Mouse (Mus musculus) stomach, embryonic 15.5 days (tissue): ENCODE results near the gene Gm26938. TPM values are rescaled to one million over a fixed set of nuclear protein-coding genes. Genes with fewer than 3 reads are reported as not detected.

Experiments used
- ATAC-seq: fragments of 200-750 bp; cut with Nextera tagmentation; 2 replicates; pipeline ENCODE4 v1.8.0; 2017; ENCODE audit warnings: low read depth, moderate number of reproducible peaks, moderate TSS enrichment; ENCODE audit not compliant: insufficient read depth, low FRiP score
- H3K27ac ChIP-seq: fragments of 300-500 bp; sonication (generic); 2 replicates; pipeline ENCODE4 v1.5.1; 2015; ENCODE audit warnings: mild to moderate bottlenecking, inconsistent platforms
- H3K27me3 ChIP-seq: fragments of 300-500 bp; sonication (generic); replicated peaks from 2 replicates; pipeline ENCODE4 v1.6.1; 2015; ENCODE audit warnings: inconsistent platforms
- H3K36me3 ChIP-seq: fragments of 300-500 bp; sonication (generic); 2 replicates; pipeline ENCODE4 v1.6.1; 2015; ENCODE audit warnings: inconsistent platforms
- H3K4me1 ChIP-seq: fragments of 300-500 bp; sonication (generic); 2 replicates; pipeline ENCODE4 v1.6.1; 2015; ENCODE audit warnings: inconsistent platforms
- H3K4me2 ChIP-seq: fragments of 300-500 bp; sonication (generic); 2 replicates; pipeline ENCODE4 v1.6.1; 2015; ENCODE audit warnings: mild to moderate bottlenecking, inconsistent platforms
- H3K4me3 ChIP-seq: fragments of 300-500 bp; sonication (generic); replicated peaks from 2 replicates; pipeline ENCODE4 v1.5.1; 2015; ENCODE audit warnings: inconsistent platforms
- H3K9ac ChIP-seq: fragments of 300-500 bp; sonication (generic); 2 replicates; pipeline ENCODE4 v1.6.1; 2015; ENCODE audit warnings: inconsistent platforms
- H3K9me3 ChIP-seq: fragments of 300-500 bp; sonication (generic); 2 replicates; pipeline ENCODE4 v1.6.1; 2016; ENCODE audit warnings: inconsistent platforms
- WGBS: fragments of 180-500 bp; shearing (Covaris S2); methylation state at CpG from one replicate; pipeline ENCODE4 v1.1.7; 2015; 5-methylcytosine and 5-hydroxymethylcytosine counted together
- polyA plus RNA-seq: library from polyadenylated mRNA; unstranded; fragments of >200 nt; fragmentation: Nextera tagmentation; extraction: Ambion mirVana; gene quantifications from 2 replicates; pipeline ENCODE4 v1.2.1, GENCODE M21; 2015

Gm26938 gene
- polyA plus RNA-seq, 1 experiment from 2014 or later, result not detected

DNA sequence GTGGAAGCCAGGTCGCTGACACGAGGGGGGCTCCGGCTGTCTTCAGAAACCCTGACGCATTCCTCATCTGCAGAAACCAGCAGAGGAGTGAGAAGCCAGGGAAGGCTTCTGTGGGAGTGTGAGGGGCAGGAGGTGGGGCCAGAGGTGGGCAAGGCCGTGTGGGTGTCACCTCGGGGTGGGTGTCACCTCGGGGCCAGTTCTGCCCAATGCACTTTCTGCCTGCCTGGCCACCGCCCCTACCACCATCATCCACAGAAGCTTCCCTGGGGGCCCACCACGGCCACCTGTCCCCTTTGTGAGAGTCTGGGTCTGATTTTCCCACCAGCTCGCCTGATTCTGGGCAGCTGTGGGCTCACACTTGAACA, 13.1 kb downstream of the Gm26938 start:
- Histone ChIP-seq H3K9me3 (no peaks in the 10 kb centered on the region), H3K9ac (no peak overlapping the region), H3K27me3 (0 out of 2 replicates have a peak, but pooled peaks cover 5% of the 10 kb centered on the region), H3K36me3 (no peaks in the 10 kb centered on the region), H3K4me3 (peak overlapping the region; percentile 40), H3K4me2 (peak overlapping the region; percentile 43), H3K4me1 (peaks cover 5% of the 10 kb centered on the region; the same call in 1 of the 2 replicates), H3K27ac (peak overlapping the region; percentile 44; the same call in 1 of the 2 replicates)
- WGBS, result 24% methylated on average over 10 of the region's 10 CpGs
- ATAC-seq, result peak; percentile 32; the same call in 1 of the 2 replicates

- Histone ChIP-seq H3K9me3 (no peaks in the 10 kb centered on the region), H3K27ac (0 out of 2 replicates have a peak overlapping the region, but pooled peaks have one; percentile 26)
- ATAC-seq, result no peak
Measured at GRCm38 (mm10) chr5:139812398-139813125, 13.6 kb downstream of the Gm26938 start.

DNA sequence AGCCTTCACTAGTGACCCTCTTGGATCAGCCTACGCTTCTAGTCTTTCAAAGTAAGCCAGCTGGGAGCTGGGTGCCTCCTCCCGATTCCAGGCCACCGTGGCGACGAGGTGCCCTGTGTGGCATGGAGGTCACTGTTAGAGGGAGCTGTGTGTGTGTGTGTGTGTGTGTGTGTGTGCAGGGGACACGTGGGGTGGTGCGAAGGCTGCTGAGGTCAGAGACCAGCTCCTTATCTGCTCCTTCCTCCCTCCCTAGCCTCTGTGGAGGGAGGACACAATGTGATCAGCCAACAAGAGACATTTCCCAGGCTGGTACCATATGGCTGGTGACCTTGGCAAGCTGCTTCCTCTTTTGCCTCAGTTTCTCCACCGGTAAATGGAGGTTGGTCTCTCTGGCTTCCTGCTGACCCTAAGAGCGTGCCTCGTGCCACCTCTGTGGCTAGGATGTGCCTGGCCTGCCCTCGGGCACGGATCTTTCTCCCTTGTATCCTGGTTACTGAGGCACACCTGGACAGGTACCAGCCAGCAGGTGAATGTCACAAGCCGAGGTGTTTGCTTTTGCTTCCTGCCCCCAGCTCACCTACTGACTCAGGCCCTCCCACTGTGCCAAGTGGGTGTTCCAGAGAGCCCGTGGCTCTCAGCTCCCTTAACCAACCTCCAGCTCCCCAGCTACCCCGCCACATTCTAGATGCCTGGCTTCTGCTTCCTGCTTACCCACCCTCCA, 14.4 kb downstream of the Gm26938 start:
- Histone ChIP-seq H3K27me3 (0 out of 2 replicates have a peak, but pooled peaks cover 5% of the 10 kb centered on the region), H3K9me3 (no peaks in the 10 kb centered on the region), H3K36me3 (no peaks in the 10 kb centered on the region), H3K9ac (no peak overlapping the region), H3K4me2 (peak overlapping the region; percentile 43; the same call in 1 of the 2 replicates), H3K27ac (peak overlapping the region; percentile 26; the same call in 1 of the 2 replicates), H3K4me1 (peaks cover 5% of the 10 kb centered on the region; the same call in 1 of the 2 replicates), H3K4me3 (no peak overlapping the region)
- WGBS, result 65% methylated on average over 15 of the region's 15 CpGs
- ATAC-seq, result no peak

More at GRCm38 (mm10) chr5:139812398-139813125, 13.6 kb downstream of the Gm26938 start:
- 57% methylated on average over 20 of the region's 20 CpGs for WGBS
- Histone ChIP-seq H3K27me3 (0 out of 2 replicates have a peak, but pooled peaks cover 5% of the 10 kb centered on the region), H3K9ac (no peak overlapping the region), H3K4me3 (peak overlapping the region; percentile 40), H3K36me3 (no peaks in the 10 kb centered on the region), H3K4me1 (peaks cover 5% of the 10 kb centered on the region; the same call in 1 of the 2 replicates), H3K4me2 (peak overlapping the region; percentile 43)

DNA sequence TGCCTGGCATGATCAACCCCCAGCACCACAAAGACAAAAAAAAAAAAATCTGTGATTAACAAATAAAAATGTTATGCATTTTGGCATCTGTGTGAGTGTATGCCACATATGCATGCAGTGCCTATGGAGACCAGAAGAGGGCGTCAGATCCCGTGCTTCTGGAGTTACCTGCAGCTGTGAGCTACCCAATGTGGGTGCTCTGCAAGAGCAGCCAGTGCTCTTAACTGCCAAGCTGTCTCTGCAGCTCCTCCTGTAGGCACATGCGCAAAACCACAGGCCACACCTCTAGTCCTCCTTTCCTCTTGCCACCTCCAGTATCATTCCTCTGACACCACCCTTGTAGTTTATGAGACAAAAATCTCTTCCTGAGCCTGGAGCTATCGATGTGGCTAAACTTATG, 16.8 kb downstream of the Gm26938 start:
- ATAC-seq, result no peak
- Histone ChIP-seq H3K4me3 (no peak overlapping the region), H3K36me3 (no peaks in the 10 kb centered on the region), H3K27ac (no peak overlapping the region), H3K4me1 (peaks cover 14% of the 10 kb centered on the region; the same call in 1 of the 2 replicates), H3K4me2 (no peak overlapping the region), H3K9ac (no peak overlapping the region), H3K27me3 (0 out of 2 replicates have a peak, but pooled peaks cover 5% of the 10 kb centered on the region), H3K9me3 (no peaks in the 10 kb centered on the region)
- WGBS, result 74% methylated on average over 4 of the region's 4 CpGs

DNA sequence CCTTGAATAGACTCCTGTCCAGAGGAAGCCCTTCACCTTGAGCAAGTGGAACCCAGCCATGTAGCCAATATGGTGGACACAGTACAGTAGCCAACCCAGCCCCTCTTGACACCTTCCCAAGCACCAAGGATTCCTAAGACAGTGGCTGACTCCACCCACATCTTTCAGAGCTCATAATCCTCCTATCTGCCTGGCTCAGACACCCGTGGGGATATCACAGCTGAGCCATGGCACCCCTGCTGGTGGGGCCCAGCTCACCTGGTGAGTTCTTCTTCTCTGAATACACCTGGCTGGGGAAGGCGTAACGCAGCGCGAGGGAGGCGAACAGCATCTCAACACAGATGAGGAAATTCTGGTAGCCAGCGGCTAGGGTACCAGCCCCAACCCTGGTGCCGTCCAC, 20.3 kb downstream of the Gm26938 start:
- no peak; the same call in 1 of the 2 replicates for ATAC-seq
- no peaks in the 10 kb centered on the region for H3K9me3 ChIP-seq
- H3K4me3 ChIP-seq, result no peak overlapping the region
- H3K27me3 ChIP-seq, result no peaks in the 10 kb centered on the region
- WGBS, result 89% methylated on average over 8 of the region's 8 CpGs
- H3K9ac ChIP-seq, result no peak overlapping the region
- peaks cover 18% of the 10 kb centered on the region; the same call in 1 of the 2 replicates for H3K4me1 ChIP-seq
- H3K27ac ChIP-seq, result no peak overlapping the region
- H3K36me3 ChIP-seq, result peaks cover 9% of the 10 kb centered on the region; the same call in 1 of the 2 replicates
- no peak overlapping the region for H3K4me2 ChIP-seq

DNA sequence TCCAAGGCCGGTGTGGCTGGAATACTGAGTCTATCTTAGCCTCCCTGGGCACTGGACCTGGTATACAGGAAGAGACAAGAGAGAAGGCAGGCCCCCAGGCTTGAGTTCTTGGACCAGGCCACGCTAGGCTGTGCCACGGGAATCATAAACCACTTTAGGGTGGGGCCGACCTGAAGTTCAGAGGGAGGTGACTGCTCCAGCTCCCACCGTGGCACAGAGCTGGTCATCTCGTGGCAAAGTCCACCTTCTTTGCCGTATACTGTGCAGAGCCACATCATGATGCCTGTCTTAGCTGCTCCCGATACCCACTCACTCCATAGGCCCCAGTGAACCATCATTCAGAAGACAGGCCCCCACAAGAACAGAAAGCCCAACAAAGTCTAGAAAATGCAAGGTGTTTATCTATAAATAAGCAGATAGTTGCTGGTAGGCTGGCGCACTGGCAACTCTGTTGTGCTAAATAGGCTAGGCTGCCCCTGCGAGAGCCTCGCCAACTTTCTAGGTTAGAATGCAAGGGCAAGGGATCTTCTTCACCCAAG, 21.6 kb downstream of the Gm26938 start:
- 77% methylated on average over 11 of the region's 11 CpGs for WGBS
- Histone ChIP-seq H3K4me1 (peaks cover 18% of the 10 kb centered on the region; the same call in 1 of the 2 replicates), H3K27me3 (no peaks in the 10 kb centered on the region), H3K27ac (peak overlapping the region; percentile 70), H3K36me3 (peaks cover 20% of the 10 kb centered on the region; the same call in 1 of the 2 replicates), H3K9ac (no peak overlapping the region), H3K4me2 (no peak overlapping the region), H3K4me3 (no peak overlapping the region), H3K9me3 (no peaks in the 10 kb centered on the region)
- peak; percentile 32 for ATAC-seq

GRCm38 (mm10) chr5:139804107-139804551, 22.1 kb downstream of the Gm26938 start:
- H3K9ac ChIP-seq, result no peak overlapping the region
- ATAC-seq, result peak; percentile 95
- no peaks in the 10 kb centered on the region for H3K9me3 ChIP-seq
- no peak overlapping the region for H3K4me3 ChIP-seq
- H3K27me3 ChIP-seq, result no peaks in the 10 kb centered on the region
- peaks cover 23% of the 10 kb centered on the region; the same call in 1 of the 2 replicates for H3K36me3 ChIP-seq
- peak overlapping the region; percentile 11 for H3K4me2 ChIP-seq
- peaks cover 18% of the 10 kb centered on the region; the same call in 1 of the 2 replicates for H3K4me1 ChIP-seq
- H3K27ac ChIP-seq, result peak overlapping the region; percentile 70
- WGBS, result 6% methylated on average over 6 of the region's 6 CpGs

GRCm38 (mm10) chr5:139803601-139804102, 22.6 kb downstream of the Gm26938 start:
- Histone ChIP-seq H3K4me3 (no peak overlapping the region), H3K9me3 (no peaks in the 10 kb centered on the region), H3K4me1 (peaks cover 18% of the 10 kb centered on the region; the same call in 1 of the 2 replicates), H3K4me2 (peak overlapping the region; percentile 11), H3K27ac (peak overlapping the region; percentile 17; the same call in 1 of the 2 replicates), H3K27me3 (no peaks in the 10 kb centered on the region), H3K9ac (no peak overlapping the region), H3K36me3 (peaks cover 23% of the 10 kb centered on the region; the same call in 1 of the 2 replicates)
- 13% methylated on average over 12 of the region's 12 CpGs for WGBS
- ATAC-seq, result peak; percentile 51

DNA sequence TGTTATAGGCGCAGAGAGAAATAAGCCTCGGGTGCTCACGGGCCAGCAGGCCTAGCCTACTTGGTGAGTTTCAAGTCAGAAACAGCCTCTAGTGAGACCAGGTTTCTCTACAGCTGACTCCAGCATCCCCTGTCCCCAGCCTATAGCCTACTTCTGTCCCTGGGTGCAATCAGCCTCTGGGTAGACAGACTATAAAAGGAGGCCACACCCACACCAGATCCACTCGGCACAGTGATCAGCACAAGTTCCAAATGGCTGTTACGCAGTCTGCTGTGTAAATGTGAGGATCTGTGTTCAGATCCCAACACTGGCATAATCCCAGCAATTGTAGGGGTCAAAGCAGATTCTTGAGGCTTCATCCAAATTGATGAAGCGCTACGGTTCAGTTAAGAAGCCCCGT, 23.0 kb downstream of the Gm26938 start:
- H3K9ac ChIP-seq, result no peak overlapping the region
- H3K4me3 ChIP-seq, result no peak overlapping the region
- no peak for ATAC-seq
- peaks cover 23% of the 10 kb centered on the region; the same call in 1 of the 2 replicates for H3K36me3 ChIP-seq
- no peaks in the 10 kb centered on the region for H3K9me3 ChIP-seq
- H3K27me3 ChIP-seq, result no peaks in the 10 kb centered on the region
- peaks cover 23% of the 10 kb centered on the region for H3K4me1 ChIP-seq
- peak overlapping the region; percentile 11; the same call in 1 of the 2 replicates for H3K4me2 ChIP-seq
- 76% methylated on average over 8 of the region's 8 CpGs for WGBS
- peak overlapping the region; percentile 31; the same call in 1 of the 2 replicates for H3K27ac ChIP-seq

DNA sequence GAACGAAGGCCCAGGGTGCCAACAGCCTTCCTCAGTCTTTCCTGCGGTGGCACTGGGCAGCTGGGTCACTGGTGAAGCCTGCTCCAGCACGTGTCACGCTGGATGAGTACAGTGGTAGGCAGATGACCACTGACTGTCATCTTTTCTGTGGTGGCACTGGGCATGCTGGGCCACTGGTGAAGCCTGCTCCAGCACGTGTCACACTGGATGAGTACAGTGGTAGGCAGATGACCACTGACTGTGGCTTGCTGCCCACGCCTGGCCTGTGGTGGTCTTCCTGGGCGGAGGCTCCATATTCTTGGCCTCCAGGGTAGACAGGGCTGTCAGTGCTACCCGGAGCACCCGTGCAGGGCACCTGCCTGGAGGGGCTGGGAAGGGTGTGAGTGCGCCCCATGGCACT, 24.3 kb downstream of the Gm26938 start:
- Histone ChIP-seq H3K4me3 (no peak overlapping the region), H3K36me3 (peaks cover 23% of the 10 kb centered on the region; the same call in 1 of the 2 replicates), H3K4me2 (no peak overlapping the region), H3K27ac (no peak overlapping the region), H3K4me1 (peaks cover 35% of the 10 kb centered on the region), H3K9ac (no peak overlapping the region), H3K9me3 (no peaks in the 10 kb centered on the region), H3K27me3 (no peaks in the 10 kb centered on the region)
- ATAC-seq, result no peak
- WGBS, result 93% methylated on average over 10 of the region's 10 CpGs

GRCm38 (mm10) chr5:139801231-139801630, 25.0 kb downstream of the Gm26938 start:
- WGBS, result 94% methylated on average over 8 of the region's 8 CpGs
- Histone ChIP-seq H3K4me2 (no peak overlapping the region), H3K27ac (no peak overlapping the region), H3K4me3 (no peak overlapping the region), H3K9ac (no peak overlapping the region), H3K27me3 (no peaks in the 10 kb centered on the region), H3K4me1 (peaks cover 42% of the 10 kb centered on the region), H3K36me3 (peaks cover 23% of the 10 kb centered on the region; the same call in 1 of the 2 replicates), H3K9me3 (no peaks in the 10 kb centered on the region)
- no peak for ATAC-seq
